Mouse (Mus musculus) kidney, postnatal 0 days (tissue): Measurements from ENCODE around the gene Gstt2. TPM values are rescaled to one million over a fixed set of nuclear protein-coding genes. Genes with fewer than 3 reads are reported as not detected.

Experiments
- ATAC-seq: fragments of 200-750 bp; cut with Nextera tagmentation; replicated peaks from 2 replicates; pipeline ENCODE4 v1.8.0; 2017; ENCODE audit warnings: low read depth, moderate number of reproducible peaks, moderate TSS enrichment, moderate library complexity; ENCODE audit not compliant: low FRiP score
- DNase-seq: peaks from one replicate; pipeline ENCODE4 v3.0.0-alpha.2; 2016; ENCODE audit warnings: low spot score
- H3K27ac ChIP-seq: fragments of 300-500 bp; sonication (generic); 2 replicates; pipeline ENCODE4 v1.5.1; 2014; ENCODE audit warnings: mild to moderate bottlenecking
- H3K27me3 ChIP-seq: fragments of 300-500 bp; sonication (generic); 2 replicates; pipeline ENCODE4 v1.6.1; 2014; ENCODE audit warnings: low read length, mixed read lengths; ENCODE audit not compliant: insufficient read depth
- H3K36me3 ChIP-seq: fragments of 300-500 bp; sonication (generic); 2 replicates; pipeline ENCODE4 v1.6.1; 2014; ENCODE audit warnings: low read length, mixed read lengths; ENCODE audit not compliant: insufficient read depth
- H3K4me1 ChIP-seq: fragments of 300-500 bp; sonication (generic); replicated peaks from 2 replicates; pipeline ENCODE4 v1.6.1; 2014; ENCODE audit warnings: antibody characterized with exemption, low read length, mixed read lengths; ENCODE audit not compliant: insufficient read depth
- H3K4me2 ChIP-seq: fragments of 300-500 bp; sonication (generic); 2 replicates; pipeline ENCODE4 v1.6.1; 2014; ENCODE audit warnings: mild to moderate bottlenecking, low read length, moderate library complexity, mixed read lengths
- H3K4me3 ChIP-seq: fragments of 300-500 bp; sonication (generic); replicated peaks from 2 replicates; pipeline ENCODE4 v1.5.1; 2014; ENCODE audit warnings: low read depth, low read length
- H3K9ac ChIP-seq: fragments of 300-500 bp; sonication (generic); 2 replicates; pipeline ENCODE4 v1.6.1; 2014; ENCODE audit warnings: low read depth, low read length
- H3K9me3 ChIP-seq: fragments of 300-500 bp; sonication (generic); replicated peaks from 2 replicates; pipeline ENCODE4 v1.6.1; 2016; ENCODE audit warnings: low read length, inconsistent platforms, mixed read lengths
- CTCF ChIP-seq: IDR thresholded peaks from 2 replicates; pipeline ENCODE4 v1.5.1; 2016; ENCODE audit warnings: antibody characterized with exemption, low read depth, mild to moderate bottlenecking, moderate library complexity
- WGBS: fragments of 180-500 bp; shearing (Covaris S2); extraction: QIAGEN DNeasy Blood & Tissue Kit; methylation state at CpG from one replicate; pipeline ENCODE4 v1.1.7; 2014; 5-methylcytosine and 5-hydroxymethylcytosine counted together
- polyA plus RNA-seq: library from polyadenylated mRNA; unstranded; fragments of >200 nt; fragmentation: Nextera tagmentation; extraction: Ambion mirVana; gene quantifications from 2 replicates; pipeline ENCODE4 v1.2.1, GENCODE M21; 2015

Gene Gstt2
- polyA plus RNA-seq, 1 experiment from 2014 or later = 125 TPM

DNA sequence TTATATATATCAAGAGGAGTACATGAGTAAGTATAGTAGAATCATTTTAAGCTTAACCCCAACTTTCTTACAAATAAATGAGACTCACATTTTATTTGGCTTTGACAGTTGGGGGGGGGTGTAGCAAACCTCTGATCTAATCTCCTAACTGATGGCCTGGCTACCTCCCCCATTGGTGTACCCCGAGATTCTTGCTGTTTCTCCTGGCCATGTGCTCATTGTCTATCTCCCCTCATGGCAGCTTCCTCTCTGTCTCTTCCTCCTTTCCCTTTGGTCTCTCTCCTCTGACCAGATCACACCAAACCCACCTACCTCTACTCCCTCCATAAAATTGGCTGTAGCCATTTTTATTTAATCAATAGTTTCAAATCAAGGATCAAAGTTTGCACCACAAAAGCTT, 13.4 kb downstream of the Gstt2 start:
- H3K9ac ChIP-seq = no peak overlapping the region
- no peaks in the 10 kb centered on the region for H3K27me3 ChIP-seq
- no peak for DNase-seq
- no peak overlapping the region for H3K4me3 ChIP-seq
- WGBS = 85% methylated on average over 1 of the region's 1 CpGs
- TF ChIP-seq CTCF = no peak
- H3K4me2 ChIP-seq = no peak overlapping the region
- no peak overlapping the region for H3K27ac ChIP-seq
- H3K9me3 ChIP-seq = no peaks in the 10 kb centered on the region
- H3K4me1 ChIP-seq = no peaks in the 10 kb centered on the region
- no peak for ATAC-seq
- H3K36me3 ChIP-seq = no peaks in the 10 kb centered on the region

DNA sequence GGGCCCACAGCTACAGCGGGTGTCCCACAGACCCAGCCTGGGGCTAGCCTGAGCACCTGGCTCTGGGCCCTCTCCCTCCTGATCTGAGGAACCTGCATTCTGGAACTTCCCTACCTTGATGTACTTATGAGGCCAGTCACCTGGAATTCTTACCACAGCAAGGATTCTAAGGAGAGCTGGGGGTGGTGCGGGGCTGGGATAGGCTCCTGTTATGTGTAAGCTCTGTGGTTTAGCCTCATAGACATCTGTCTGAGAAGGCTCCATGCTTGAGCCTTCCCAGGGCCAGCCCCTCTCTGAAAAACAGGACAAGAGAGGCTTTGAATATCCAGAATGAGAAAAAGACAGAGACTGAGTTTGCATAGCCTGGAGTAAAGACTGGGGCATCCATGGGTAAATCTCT, 14.8 kb downstream of the Gstt2 start, which contains the start of gene Gstt4:
TSS of gene Gstt4 (minus strand) at position 101 of the 400 bp plus-strand sequence.
- no peaks in the 10 kb centered on the region for H3K36me3 ChIP-seq
- 97% methylated on average over 2 of the region's 2 CpGs for WGBS
- H3K4me2 ChIP-seq = no peak within 1 kb of the TSS
- no peak for TF ChIP-seq CTCF
- H3K9me3 ChIP-seq = no peaks in the 10 kb centered on the region
- no peak within 1 kb of the TSS for H3K4me3 ChIP-seq
- H3K27ac ChIP-seq = no peak within 1 kb of the TSS
- H3K9ac ChIP-seq = no peak within 1 kb of the TSS
- no peaks in the 10 kb centered on the region for H3K4me1 ChIP-seq
- ATAC-seq (no peak), DNase-seq (no peak)
- no peaks in the 10 kb centered on the region for H3K27me3 ChIP-seq

DNA sequence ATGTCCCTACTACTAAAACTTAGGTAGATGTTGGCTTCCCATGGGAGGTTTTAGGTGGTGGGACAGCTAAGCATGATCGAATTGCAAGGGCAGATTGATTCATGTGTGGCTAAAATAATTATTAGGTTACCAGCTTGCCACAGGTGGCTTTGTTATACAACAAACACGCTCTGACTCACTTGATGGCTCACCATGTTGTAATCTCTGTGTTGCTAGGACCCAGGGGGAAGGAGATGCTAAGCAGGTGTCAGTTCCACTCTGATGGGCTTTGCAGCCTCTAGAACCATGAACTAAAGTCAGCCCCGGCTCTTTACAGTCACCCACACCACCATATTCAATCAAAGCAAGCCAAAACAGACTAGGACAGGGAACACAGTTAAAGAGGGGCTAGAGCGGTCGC, 17.3 kb downstream of the Gstt2 start:
- Histone ChIP-seq H3K27me3 (no peaks in the 10 kb centered on the region), H3K4me2 (no peak overlapping the region), H3K9ac (no peak overlapping the region), H3K36me3 (no peaks in the 10 kb centered on the region), H3K4me3 (no peak overlapping the region), H3K27ac (no peak overlapping the region), H3K4me1 (no peaks in the 10 kb centered on the region), H3K9me3 (no peaks in the 10 kb centered on the region)
- no peak for TF ChIP-seq CTCF
- DNase-seq (no peak), ATAC-seq (no peak)
- 78% methylated on average over 5 of the region's 5 CpGs for WGBS

DNA sequence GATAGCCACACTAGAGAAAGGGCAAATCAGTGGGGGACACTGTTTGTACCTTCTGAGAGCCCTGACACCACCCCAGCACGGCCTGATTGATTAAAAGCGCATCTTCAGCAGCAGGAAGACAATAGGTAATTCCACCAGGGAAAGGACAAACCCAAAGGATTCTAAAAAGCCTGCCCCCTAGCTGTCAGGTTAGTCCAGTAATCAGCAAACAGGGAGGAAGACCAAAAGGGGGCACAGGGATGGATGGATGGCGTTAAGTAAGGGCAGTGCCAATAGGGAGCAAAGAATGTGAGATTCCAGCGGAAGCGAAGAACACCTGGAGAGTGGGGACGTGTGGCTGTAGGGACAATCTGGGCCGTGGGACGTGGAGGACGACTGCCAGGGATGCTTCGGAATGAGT, 18.6 kb downstream of the Gstt2 start:
- Histone ChIP-seq H3K27ac (no peak overlapping the region), H3K4me2 (no peak overlapping the region), H3K4me3 (no peak overlapping the region), H3K9me3 (no peaks in the 10 kb centered on the region), H3K27me3 (no peaks in the 10 kb centered on the region), H3K4me1 (no peaks in the 10 kb centered on the region), H3K36me3 (no peaks in the 10 kb centered on the region), H3K9ac (no peak overlapping the region)
- TF ChIP-seq CTCF = peak; percentile 30; the same call in 1 of the 2 replicates
- WGBS = 62% methylated on average over 10 of the region's 10 CpGs
- ATAC-seq (no peak), DNase-seq (no peak)

DNA sequence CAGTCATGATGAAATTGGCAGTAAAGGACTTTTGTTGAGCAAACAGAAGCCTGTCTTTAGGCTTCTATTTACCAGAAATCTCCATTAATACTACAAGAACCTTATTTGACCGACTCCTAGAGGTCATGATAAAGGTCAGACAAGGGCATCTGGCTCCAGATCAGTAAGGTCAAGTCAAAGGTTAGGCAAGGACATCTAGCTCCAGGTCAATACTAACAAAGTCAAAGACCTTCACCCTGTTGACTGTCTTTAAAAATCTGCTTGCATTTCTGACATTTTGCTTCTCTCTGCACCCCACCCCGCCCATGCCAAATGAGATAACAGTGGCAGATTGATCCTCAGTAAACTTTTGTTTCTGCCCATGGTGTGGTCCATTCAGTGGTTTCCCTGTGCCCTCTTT, 33.0 kb downstream of the Gstt2 start:
- no peak for ATAC-seq
- H3K36me3 ChIP-seq = no peaks in the 10 kb centered on the region
- H3K9me3 ChIP-seq = no peaks in the 10 kb centered on the region; the same call in 1 of the 2 replicates
- H3K4me1 ChIP-seq = no peaks in the 10 kb centered on the region
- H3K4me2 ChIP-seq = no peak overlapping the region
- DNase-seq = no peak
- H3K27ac ChIP-seq = no peak overlapping the region
- H3K9ac ChIP-seq = no peak overlapping the region
- H3K27me3 ChIP-seq = no peaks in the 10 kb centered on the region
- TF ChIP-seq CTCF = no peak
- WGBS = 65% methylated on average over 2 of the region's 2 CpGs
- no peak overlapping the region for H3K4me3 ChIP-seq

DNA sequence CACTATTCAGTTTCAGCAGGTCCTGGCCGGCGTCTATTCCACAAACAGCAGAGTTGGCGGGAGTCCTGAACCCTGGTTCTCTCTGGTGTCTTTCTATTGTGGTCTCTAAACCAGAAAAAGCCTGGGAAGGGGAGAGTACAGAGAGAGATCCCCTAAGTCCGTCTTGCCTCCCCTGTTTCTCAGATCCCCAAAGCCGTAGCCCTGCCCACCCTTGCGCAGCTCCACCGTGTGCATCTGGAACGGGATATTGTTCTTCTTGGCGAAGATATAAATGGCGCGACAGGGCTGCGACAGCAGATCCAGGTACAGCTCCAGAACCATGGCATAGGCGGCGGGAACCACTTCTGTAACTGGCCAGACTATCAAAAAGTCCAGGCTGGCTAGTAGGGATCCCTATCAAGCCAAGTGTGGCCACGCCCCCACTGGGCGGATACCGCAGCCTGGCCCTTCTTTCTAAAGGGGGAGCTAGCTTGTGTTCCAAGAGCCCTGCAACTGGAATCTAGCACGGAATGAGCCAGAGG, 39.0 kb downstream of the Gstt2 start, which contains the start of gene Gstt1:
TSS of gene Gstt1 (minus strand) at position 409 of the 521 bp plus-strand sequence.
- ATAC-seq = no peak
- 3% methylated on average over 18 of the region's 18 CpGs for WGBS
- Histone ChIP-seq H3K4me1 (no peaks in the 10 kb centered on the region; the same call in 1 of the 2 replicates), H3K4me2 (peak within 1 kb of the TSS; percentile 93), H3K9ac (peak within 1 kb of the TSS; percentile 49), H3K4me3 (peak within 1 kb of the TSS; percentile 45), H3K9me3 (no peaks in the 10 kb centered on the region), H3K36me3 (no peaks in the 10 kb centered on the region), H3K27me3 (no peaks in the 10 kb centered on the region), H3K27ac (no peak within 1 kb of the TSS)
- no peak for TF ChIP-seq CTCF
- DNase-seq = peak; percentile 33
